Comparison of ENCODE assay signal across 9 mouse cellular contexts in the genomic region with DNA sequence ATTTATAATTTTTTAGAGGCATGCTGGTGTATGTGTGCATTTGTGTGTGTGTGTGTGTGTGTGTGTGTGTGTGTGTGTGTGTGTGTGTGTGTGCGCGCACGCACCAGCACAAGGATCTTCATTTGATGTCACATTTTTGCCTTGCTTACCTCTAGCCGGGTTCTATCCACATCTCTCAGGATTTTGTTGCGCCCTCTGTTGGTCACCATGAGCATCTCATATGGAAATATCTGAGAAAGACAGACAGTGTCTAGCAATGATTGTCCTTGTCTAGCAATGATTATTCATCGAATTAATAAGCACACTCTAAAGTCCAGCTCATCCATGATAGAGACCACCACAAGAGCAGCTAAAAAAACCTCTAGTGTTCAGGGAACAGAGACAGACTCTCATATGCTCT. TPM values are rescaled to one million over a fixed set of nuclear protein-coding genes. Genes with fewer than 3 reads are reported as not detected.
DNase-seq lines count a peak whose midpoint lies in the region; ATAC-seq and TF ChIP-seq lines count a peak whose summit lies in the region.
"Had no signal": no experiment of that assay in that cellular context is flagged by ENCODE, and none has a peak within 500 bp of the region (broad histone marks: within the 10 kb centered on the region; RNA-seq: fewer than 3 reads in every experiment).

No protein-coding gene starts in this region.

- H3K9me3 ChIP-seq in lung, embryonic 14.5 days (ENCODE audit: low read depth, low read length), result no peaks in the 10 kb centered on the region
- H3K9me3 ChIP-seq: liver, embryonic 13.5 days had no signal

- peaks cover 26% of the 10 kb centered on the region; the same call in 1 of the 2 replicates for H3K36me3 ChIP-seq in lung, embryonic 14.5 days (ENCODE audit: insufficient read depth)
- H3K36me3 ChIP-seq: liver, embryonic 13.5 days had no signal

- H3K4me1 ChIP-seq in lung, embryonic 14.5 days (ENCODE audit: insufficient read depth), result no peaks in the 10 kb centered on the region
- H3K4me1 ChIP-seq: liver, embryonic 13.5 days had no signal

- intact Hi-C loops in left cerebral cortex, adult 2 months (cut with DNase I), result loop anchor here (2.0 kb wide), 1 partner anchor 120 kb away; no protein-coding TSS in a partner anchor

- H3K9ac ChIP-seq in lung, embryonic 14.5 days, result no peak overlapping the region
- H3K9ac ChIP-seq: liver, embryonic 13.5 days had no signal

- no peak overlapping the region for H3K27ac ChIP-seq in left cerebral cortex, adult 2 months
- H3K27ac ChIP-seq in lung, embryonic 14.5 days (ENCODE audit: low read depth), result no peak overlapping the region
- H3K27ac ChIP-seq: liver, embryonic 13.5 days had no signal

- TF ChIP-seq CTCF in left cerebral cortex, adult 2 months (IDR thresholded peaks at IDR 0.05), result peak; percentile 58
- peak; percentile 69 for TF ChIP-seq CTCF in lung, embryonic 14.5 days (IDR thresholded peaks at IDR 0.05; ENCODE audit: low read depth)

- H3K4me3 ChIP-seq in left cerebral cortex, adult 2 months, result no peak overlapping the region
- H3K4me3 ChIP-seq in lung, embryonic 14.5 days (ENCODE audit: low read depth, low read length), result no peak overlapping the region
- H3K4me3 ChIP-seq: liver, embryonic 13.5 days had no signal

- peak; percentile 49 to 53 for DNase-seq in cerebellum, adult 18-20 months
- DNase-seq in left cerebral cortex, adult 2 months (ENCODE audit: extremely low spot score in 1 of 2, low spot score in 2 of 2), result no peak
- DNase-seq in left cerebral cortex, adult 8-10 months (ENCODE audit: low spot score in 2 of 2), result no peak
- DNase-seq in MN1 (ENCODE audit: low spot score), result peak; percentile 23
- DNase-seq in lung, embryonic 14.5 days, result peak; percentile 72
- no peak for DNase-seq in gastrocnemius, adult 8-10 months (ENCODE audit: low spot score in 2 of 2)
- no peak for DNase-seq in ovary, postnatal 36 days (ENCODE audit: low spot score)
- DNase-seq: liver, embryonic 13.5 days had no signal

- 64% methylated on average over 6 of the region's 6 CpGs for WGBS in lung, embryonic 14.5 days

- no peak for ATAC-seq in cerebellum, adult (ENCODE audit: insufficient number of reproducible peaks, low FRiP score, low TSS enrichment)
- ATAC-seq in lung, embryonic 14.5 days (ENCODE audit: insufficient read depth), result no peak

- H3K4me2 ChIP-seq in lung, embryonic 14.5 days, result no peak overlapping the region
- H3K4me2 ChIP-seq: liver, embryonic 13.5 days had no signal

- H3K27me3 ChIP-seq in lung, embryonic 14.5 days (ENCODE audit: insufficient read depth, low read length), result no peaks in the 10 kb centered on the region
- H3K27me3 ChIP-seq: liver, embryonic 13.5 days had no signal

RNA-seq across cellular contexts. Expression of a gene that starts 31.2 kb away (rescaled TPM):
- total RNA-seq in left cerebral cortex, adult 2 months (2021), result 1 to 10 TPM; 7.9 to 8.4 TPM
- total RNA-seq in left cerebral cortex, adult 8-10 months (2022), result 10 to 100 TPM in 1 of 4 experiments, 1 to 10 TPM in 3; 6.8 to 10.2 (median 8.2) TPM
- polyA plus RNA-seq in lung, embryonic 14.5 days (2014; fragmentation: Nextera tagmentation; extraction: Ambion mirVana), result 23.3 and 24.2 TPM in 2 replicates
- total RNA-seq in gastrocnemius, adult 8-10 months (2022), result 1 to 10 TPM; 1.4 to 2.1 (median 1.8) TPM

Comparison
In these comparisons a context has a peak if more than half of its experiments do, and no peak if none do; other contexts are left out.
1. DNase-seq: peak in cerebellum, adult 18-20 months (2 of 2), MN1 (single experiment) and lung, embryonic 14.5 days (single experiment); none in left cerebral cortex, adult 2 months (0 of 2), left cerebral cortex, adult 8-10 months (0 of 2), gastrocnemius, adult 8-10 months (0 of 2) and ovary, postnatal 36 days (single experiment).